Mouse (Mus musculus) CH12.LX (cell line): Measurements from ENCODE around the gene Emp1. TPM values are rescaled to one million over a fixed set of nuclear protein-coding genes. Genes with fewer than 3 reads are reported as not detected.
A peak's percentile ranks its signal among the peaks of the same experiment; 100 is the strongest.

ENCODE experiments used
- DNase-seq: peaks from one replicate; pipeline ENCODE4 v3.0.0-alpha.2; 2013; ENCODE audit errors: extremely low read depth
- H3K27ac ChIP-seq: 2 replicates; pipeline ENCODE4 v1.5.1; 2012; ENCODE audit warnings: low read depth, mild to moderate bottlenecking, control low read depth, moderate library complexity; ENCODE audit not compliant: insufficient read depth
- H3K27me3 ChIP-seq: replicated peaks from 2 replicates; pipeline ENCODE3; 2012; ENCODE audit warnings: inconsistent platforms
- H3K36me3 ChIP-seq, 2 experiments: replicated peaks in 1 of 2; 2 replicates each; pipeline versions ENCODE3 to v1.6.1; 2012; ENCODE audit warnings: inconsistent platforms in 1 of 2, low read length in 1 of 2, mild to moderate bottlenecking in 1 of 2, mixed read lengths in 1 of 2, moderate library complexity in 1 of 2; ENCODE audit not compliant: control insufficient read depth in 1 of 2, insufficient read depth in 1 of 2
- H3K4me1 ChIP-seq, 2 experiments: 2 replicates each; pipeline ENCODE4 v1.6.1; 2012; ENCODE audit warnings: inconsistent platforms in 1 of 2, moderate library complexity in 1 of 2; ENCODE audit not compliant: insufficient read depth in 2 of 2, control insufficient read depth in 1 of 2
- H3K4me2 ChIP-seq: 2 replicates; pipeline ENCODE4 v1.6.1; 2012; ENCODE audit warnings: low read depth, mild to moderate bottlenecking, control low read depth; ENCODE audit not compliant: poor library complexity, insufficient read depth, severe bottlenecking
- H3K4me3 ChIP-seq, 3 experiments: fragments of 150-350 bp in 1 of 3; sonication (generic) in 1 of 3; replicated peaks in 1 of 3; 2 replicates each; pipeline versions ENCODE3 to v1.5.1; 2011 to 2012; ENCODE audit warnings: low read depth in 2 of 3, low read length in 2 of 3, mild to moderate bottlenecking in 2 of 3, moderate library complexity in 2 of 3, control low read depth in 1 of 3, improper control_type of control experiment in 1 of 3, inconsistent platforms in 1 of 3, mixed read lengths in 1 of 3; ENCODE audit not compliant: poor library complexity in 1 of 3
- H3K79me2 ChIP-seq: replicated peaks from 2 replicates; pipeline ENCODE4 v1.6.1; 2012; ENCODE audit warnings: mild to moderate bottlenecking, moderate library complexity; ENCODE audit not compliant: control insufficient read depth, poor library complexity, insufficient read depth, severe bottlenecking; ENCODE audit errors: extremely low read depth
- H3K9ac ChIP-seq: 2 replicates; pipeline ENCODE4 v1.6.1; 2012; ENCODE audit warnings: low read depth, mild to moderate bottlenecking, control low read depth, moderate library complexity; ENCODE audit not compliant: insufficient read depth
- H3K9me3 ChIP-seq: replicated peaks from 2 replicates; pipeline ENCODE3; 2012; ENCODE audit warnings: low read length, inconsistent platforms, mixed read lengths
- BHLHE40 ChIP-seq: IDR thresholded peaks from 2 replicates; pipeline ENCODE4 v1.6.1; 2011; ENCODE audit warnings: mild to moderate bottlenecking, low read depth, low read length, improper control_type of control experiment
- ELF1 ChIP-seq: IDR thresholded peaks from 2 replicates; pipeline ENCODE4 v1.6.1; 2014; ENCODE audit warnings: low read depth, mild to moderate bottlenecking, inconsistent platforms, low read length, improper control_type of control experiment
- EP300 ChIP-seq: IDR thresholded peaks from 2 replicates; pipeline ENCODE4 v1.6.1; 2011; ENCODE audit warnings: low read length, improper control_type of control experiment
- ETS1 ChIP-seq: conservative IDR thresholded peaks from 2 replicates; pipeline ENCODE4 v1.6.1; 2012; ENCODE audit warnings: low read depth, mild to moderate bottlenecking, inconsistent platforms, low read length, improper control_type of control experiment, moderate library complexity
- HCFC1 ChIP-seq: IDR thresholded peaks from 2 replicates; pipeline ENCODE4 v1.6.1; 2012; ENCODE audit warnings: low read depth, mild to moderate bottlenecking, inconsistent platforms, low read length, improper control_type of control experiment
- IRF4 ChIP-seq: IDR thresholded peaks from 2 replicates; pipeline ENCODE4 v1.6.1; 2014; ENCODE audit warnings: low read depth, mild to moderate bottlenecking, inconsistent platforms, low read length, improper control_type of control experiment
- JUND ChIP-seq: conservative IDR thresholded peaks from 2 replicates; pipeline ENCODE4 v1.6.1; 2011; ENCODE audit warnings: low read depth, low read length, improper control_type of control experiment
- MXI1 ChIP-seq: IDR thresholded peaks from 2 replicates; pipeline ENCODE4 v1.6.1; 2011; ENCODE audit warnings: mild to moderate bottlenecking, low read depth, low read length, improper control_type of control experiment
- MYC ChIP-seq: IDR thresholded peaks from 2 replicates; pipeline ENCODE4 v1.6.1; 2011; ENCODE audit warnings: low read depth, mild to moderate bottlenecking, improper control_type of control experiment, low read length
- NRF1 ChIP-seq: IDR thresholded peaks from 2 replicates; pipeline ENCODE4 v1.6.1; 2014; ENCODE audit warnings: low read depth, mild to moderate bottlenecking, inconsistent platforms, low read length, improper control_type of control experiment, moderate library complexity
- POLR2A ChIP-seq: IDR thresholded peaks from 2 replicates; pipeline ENCODE4 v1.6.1; 2011; ENCODE audit warnings: low read depth, mild to moderate bottlenecking, improper control_type of control experiment, low read length
- POLR2AphosphoS2 ChIP-seq: IDR thresholded peaks from 2 replicates; pipeline ENCODE4 v1.6.1; 2011; ENCODE audit warnings: low read depth, low read length, improper control_type of control experiment
- TCF12 ChIP-seq: IDR thresholded peaks from 2 replicates; pipeline ENCODE4 v1.6.1; 2014; ENCODE audit warnings: low read depth, mild to moderate bottlenecking, inconsistent platforms, low read length, improper control_type of control experiment
- USF2 ChIP-seq: conservative IDR thresholded peaks from 2 replicates; pipeline ENCODE4 v1.6.1; 2011; ENCODE audit warnings: low read depth, low read length, improper control_type of control experiment
- ZC3H11A ChIP-seq: IDR thresholded peaks from 2 replicates; pipeline ENCODE4 v1.6.1; 2012; ENCODE audit warnings: low read depth, mild to moderate bottlenecking, inconsistent platforms, low read length, improper control_type of control experiment
- ZNF384 ChIP-seq: IDR thresholded peaks from 2 replicates; pipeline ENCODE4 v1.6.1; 2012; ENCODE audit warnings: low read depth, low read length, improper control_type of control experiment, inconsistent platforms
- dilution Hi-C: fragments of 300-500 bp; cut with MboI; formaldehyde crosslinking; loops from 2 replicates; pipeline ENCODE4 v1.14.3; 2020; ENCODE audit warnings: low sequenced_read_pairs; ENCODE audit not compliant: extremely low pct_unique_long_range_greater_than_20kb, extremely low pct_ligation_motif_present
- in situ Hi-C: fragments of 300-500 bp; cut with MboI; formaldehyde crosslinking; loops from 3 replicates; pipeline ENCODE4 v1.14.3; 2019; ENCODE audit warnings: low sequenced_read_pairs, low pct_ligation_motif_present, low pct_unique_long_range_greater_than_20kb, mixed read lengths
- polyA plus RNA-seq: library from polyadenylated mRNA; unstranded; fragments of >175 nt; gene quantifications from 2 replicates; pipeline ENCODE4 v1.2.1, GENCODE M21; 2012; ENCODE audit warnings: low read depth; ENCODE audit not compliant: insufficient read length
- total RNA-seq, 2 experiments: library from RNA; depleted of rRNA; stranded (reverse); fragments of 300-350 nt in 1 of 2; fragments of >200 nt in 1 of 2; gene quantifications; 2 replicates each; pipeline ENCODE4 v1.2.3; 2012 to 2014

The Emp1 gene
- total and polyA plus RNA-seq, 3 experiments, result 1.9 to 11.3 (median 7.0) TPM

GRCm38 (mm10) chr6:135362098-135362458 lies 267 bp upstream of the Emp1 start:
- no peaks in the 10 kb centered on the region for H3K79me2 ChIP-seq
- peaks cover 0 to 32% of the 10 kb centered on the region in 2 experiments; a peak in 3 of 4 replicates for H3K4me1 ChIP-seq
- dilution Hi-C loops (no loop called here), in situ Hi-C loops (loop anchor here (10.0 kb wide), 1 partner anchor 187 kb away; no protein-coding TSS in a partner anchor)
- TF ChIP-seq NRF1 (no peak), POLR2AphosphoS2 (no peak), MYC (no peak), IRF4 (no peak), BHLHE40 (no peak), POLR2A (no peak)
- no peak for DNase-seq
- H3K27me3 ChIP-seq, result no peaks in the 10 kb centered on the region
- no peaks in the 10 kb centered on the region for H3K9me3 ChIP-seq
- H3K9ac ChIP-seq, result no peak overlapping the region
- no peaks in the 10 kb centered on the region for H3K36me3 ChIP-seq
- H3K4me2 ChIP-seq, result no peak overlapping the region
- no peak overlapping the region for H3K4me3 ChIP-seq
- H3K27ac ChIP-seq, result no peak overlapping the region

GRCm38 (mm10) chr6:135363344-135364040 lies 1.1 kb downstream of the Emp1 start:
- dilution Hi-C loops, result no loop called here

GRCm38 (mm10) chr6:135364041-135364745 lies 1.8 kb downstream of the Emp1 start:
- H3K27ac ChIP-seq, result no peak overlapping the region
- H3K79me2 ChIP-seq, result no peaks in the 10 kb centered on the region
- no peaks in the 10 kb centered on the region for H3K9me3 ChIP-seq
- no peaks in the 10 kb centered on the region for H3K27me3 ChIP-seq
- H3K9ac ChIP-seq, result no peak overlapping the region
- TF ChIP-seq ETS1 (no peak), MXI1 (0 out of 2 replicates have a peak, but pooled peaks have one; percentile 11), HCFC1 (no peak), ZNF384 (peak; percentile 36; the same call in 1 of the 2 replicates), EP300 (no peak), USF2 (no peak), ZC3H11A (no peak), NRF1 (no peak), TCF12 (no peak), ELF1 (no peak)
- in situ Hi-C loops (loop anchor here (10.0 kb wide), 1 partner anchor 189 kb away; no protein-coding TSS in a partner anchor), dilution Hi-C loops (no loop called here)
- peak overlapping the region; percentile 86; the same call in 1 of the 2 replicates for H3K4me2 ChIP-seq
- H3K4me1 ChIP-seq, result peaks cover 0 to 32% of the 10 kb centered on the region in 2 experiments; a peak in 3 of 4 replicates
- no peaks in the 10 kb centered on the region for H3K36me3 ChIP-seq
- peak; percentile 21 for DNase-seq
- peak overlapping the region in 1 of 3 experiments; percentile 58 for H3K4me3 ChIP-seq

More at GRCm38 (mm10) chr6:135363344-135364040, 1.1 kb downstream of the Emp1 start:
- Histone ChIP-seq H3K4me1 (peaks cover 0 to 32% of the 10 kb centered on the region in 2 experiments; a peak in 3 of 4 replicates), H3K36me3 (no peaks in the 10 kb centered on the region), H3K27me3 (no peaks in the 10 kb centered on the region), H3K4me2 (peak overlapping the region; percentile 86), H3K9ac (peak overlapping the region; percentile 9), H3K27ac (no peak overlapping the region)
- DNase-seq, result peak; percentile 15
- in situ Hi-C loops, result loop anchor here (10.0 kb wide), 1 partner anchor 189 kb away; no protein-coding TSS in a partner anchor
- no peak for TF ChIP-seq JUND
- TF ChIP-seq, all 38 proteins: peak for 0
- Histone ChIP-seq H3K4me3 (peak overlapping the region in 2 of 3 experiments; percentile 44 to 58), H3K79me2 (no peaks in the 10 kb centered on the region), H3K9me3 (no peaks in the 10 kb centered on the region)
